Mouse (Mus musculus): ENCODE data around the gene Taar8b. TPM values are rescaled to one million over a fixed set of nuclear protein-coding genes. Genes with fewer than 3 reads are reported as not detected.

The Taar8b gene
- polyA plus RNA-seq, 1 experiment: not detected

DNA sequence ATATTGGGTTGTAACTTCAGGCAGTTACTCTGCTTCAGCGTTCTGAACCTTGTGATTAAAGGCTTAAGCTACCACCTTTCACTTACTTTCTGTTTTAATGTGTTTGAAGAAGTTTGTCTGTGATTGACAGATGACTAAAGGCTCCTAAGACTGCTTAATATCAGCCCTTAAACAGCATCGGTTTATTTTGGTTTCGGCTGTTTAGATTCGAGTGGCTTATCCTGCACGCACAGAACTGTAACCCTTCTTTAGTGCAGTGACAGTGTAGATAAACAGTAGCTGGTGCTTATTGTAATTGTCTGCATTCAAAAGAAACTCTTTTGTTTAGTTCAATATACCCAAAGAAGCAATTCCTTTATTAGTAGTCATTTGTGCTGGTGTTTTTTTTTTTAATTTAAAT is 40.1 kb downstream of the Taar8b start:
- no peaks in the 10 kb centered on the region for H3K79me2 ChIP-seq (ENCODE audit: control insufficient read depth, insufficient read depth)
- H3ac ChIP-seq (ENCODE audit: control insufficient read depth, insufficient read length, low read depth): no peak overlapping the region
- H3K79me3 ChIP-seq (ENCODE audit: low read depth): no peaks in the 10 kb centered on the region
- TF ChIP-seq FOSL1 (IDR thresholded peaks at IDR 0.05; ENCODE audit: insufficient read depth, low read length, poor library complexity, severe bottlenecking) (no peak), CTCF (IDR thresholded peaks at IDR 0.05; ENCODE audit: control insufficient read depth, insufficient read depth, insufficient read length) (no peak), MAX (IDR thresholded peaks at IDR 0.05) (no peak), CEBPB (IDR thresholded peaks at IDR 0.05; ENCODE audit: low read depth) (no peak), MYOD1 (IDR thresholded peaks at IDR 0.05; ENCODE audit: control insufficient read depth, insufficient read length, low read depth) (no peak), MYOG (IDR thresholded peaks at IDR 0.05; ENCODE audit: control insufficient read depth, extremely low read depth, insufficient read length) (no peak), USF1 (IDR thresholded peaks at IDR 0.05; ENCODE audit: low read depth) (no peak)
- H3K36me3 ChIP-seq (ENCODE audit: control insufficient read depth, insufficient read depth): no peaks in the 10 kb centered on the region
- no peak overlapping the region for H3K4me3 ChIP-seq (ENCODE audit: insufficient read depth, poor library complexity, severe bottlenecking)
- H3K27me3 ChIP-seq (ENCODE audit: control insufficient read depth, insufficient read depth, insufficient read length): peaks cover 4% of the 10 kb centered on the region

DNA sequence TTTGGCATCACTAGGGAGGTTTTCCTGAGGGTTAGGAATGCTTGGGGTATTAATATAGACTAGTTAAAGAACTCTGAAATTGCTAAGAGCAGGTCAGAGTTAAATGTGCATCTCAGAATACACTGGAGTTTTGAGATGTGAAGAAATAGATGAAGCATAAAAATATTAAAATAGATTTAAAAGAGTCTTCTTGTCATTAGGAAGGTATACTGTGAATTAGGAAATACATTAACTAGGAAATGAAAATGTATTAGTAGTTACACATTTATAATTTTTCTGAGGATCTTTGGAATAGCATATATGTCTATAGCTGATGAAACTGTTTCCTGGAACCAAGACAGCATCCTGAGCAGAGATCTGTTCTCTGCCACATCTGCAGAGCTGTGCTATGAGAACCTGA is 42.9 kb downstream of the Taar8b start, which contains the start of gene Taar7f:
Taar7f (plus strand) TSS at position 301 of the 400 bp plus-strand sequence.
- no peak within 1 kb of the TSS for H3K4me3 ChIP-seq (ENCODE audit: insufficient read depth, poor library complexity, severe bottlenecking)
- TF ChIP-seq MYOG (IDR thresholded peaks at IDR 0.05; ENCODE audit: control insufficient read depth, extremely low read depth, insufficient read length) (no peak), CTCF (IDR thresholded peaks at IDR 0.05; ENCODE audit: control insufficient read depth, insufficient read depth, insufficient read length) (no peak)

More for the DNA sequence above, 42.9 kb downstream of the Taar8b start, which contains the start of gene Taar7f:
- Histone ChIP-seq H3K36me3 (ENCODE audit: control insufficient read depth, insufficient read depth) (no peaks in the 10 kb centered on the region), H3K27me3 (ENCODE audit: control insufficient read depth, insufficient read depth, insufficient read length) (no peaks in the 10 kb centered on the region), H3K79me2 (ENCODE audit: control insufficient read depth, insufficient read depth) (no peaks in the 10 kb centered on the region), H3K79me3 (ENCODE audit: low read depth) (no peaks in the 10 kb centered on the region), H3ac (ENCODE audit: control insufficient read depth, insufficient read length, low read depth) (no peak within 1 kb of the TSS)

Other genes with a start within 250 kb of the Taar8b start
- gene Vnn3, start 240.8 kb downstream of the Taar8b start, polyA plus RNA-seq (2012; fragmentation: generic; extraction: Trizol): not detected
- gene Vnn1, start 197.6 kb downstream of the Taar8b start, polyA plus RNA-seq (2012; fragmentation: generic; extraction: Trizol): 0.16 TPM
- gene Taar1, start 171.9 kb downstream of the Taar8b start, polyA plus RNA-seq (2012; fragmentation: generic; extraction: Trizol): not detected
- gene Taar2, start 153.7 kb downstream of the Taar8b start, polyA plus RNA-seq (2012; fragmentation: generic; extraction: Trizol): not detected
- gene Taar3, start 142.7 kb downstream of the Taar8b start, polyA plus RNA-seq (2012; fragmentation: generic; extraction: Trizol): not detected
- gene Taar4, start 131.8 kb downstream of the Taar8b start, polyA plus RNA-seq (2012; fragmentation: generic; extraction: Trizol): not detected
- not detected for gene Taar5, start 121.6 kb downstream of the Taar8b start, polyA plus RNA-seq (2012; fragmentation: generic; extraction: Trizol)
- gene Taar6, start 106.6 kb downstream of the Taar8b start, polyA plus RNA-seq (2012; fragmentation: generic; extraction: Trizol): not detected
- gene Taar7a, start 98.8 kb downstream of the Taar8b start, polyA plus RNA-seq (2012; fragmentation: generic; extraction: Trizol): not detected
- gene Taar7b, start 92.4 kb downstream of the Taar8b start, polyA plus RNA-seq (2012; fragmentation: generic; extraction: Trizol): not detected
- not detected for gene Taar7d, start 65.1 kb downstream of the Taar8b start, polyA plus RNA-seq (2012; fragmentation: generic; extraction: Trizol)
- gene Taar7e, start 54.7 kb downstream of the Taar8b start, polyA plus RNA-seq (2012; fragmentation: generic; extraction: Trizol): not detected
- not detected for gene Taar7f, start 42.8 kb downstream of the Taar8b start, polyA plus RNA-seq (2012; fragmentation: generic; extraction: Trizol)
- gene Taar8a, start 15.8 kb downstream of the Taar8b start, polyA plus RNA-seq (2012; fragmentation: generic; extraction: Trizol): not detected
- gene Taar8c, start 9.6 kb upstream of the Taar8b start, polyA plus RNA-seq (2012; fragmentation: generic; extraction: Trizol): not detected
- not detected for gene Taar9, start 17.2 kb upstream of the Taar8b start, polyA plus RNA-seq (2012; fragmentation: generic; extraction: Trizol)
- 29.9 TPM for gene Stx7, start 57.0 kb upstream of the Taar8b start, polyA plus RNA-seq (2012; fragmentation: generic; extraction: Trizol)
- gene Moxd1, start 131.2 kb upstream of the Taar8b start, polyA plus RNA-seq (2012; fragmentation: generic; extraction: Trizol): not detected